Mouse (Mus musculus): ENCODE results near the gene Zfp148.

The Zfp148 gene

GRCm38 (mm10) chr16:33379944-33380881, at the start of gene Zfp148:
Gene Zfp148, plus strand, starts transcription at chr16:33380836.
- peak; percentile 97 for DNase-seq

- DNase-seq = no peak
These were observed 47.6 kb upstream of the Zfp148 start for GRCm38 (mm10) chr16:33333015-33333414.

- peak; percentile 92 to 93 for DNase-seq
These were observed 43.5 kb upstream of the Zfp148 start for GRCm38 (mm10) chr16:33337177-33337576.

GRCm38 (mm10) chr16:33337681-33338080, 43.0 kb upstream of the Zfp148 start:
- peak in 1 of 2 experiments; percentile 15 for DNase-seq

- no peak for DNase-seq
These were observed 42.1 kb upstream of the Zfp148 start for GRCm38 (mm10) chr16:33338492-33338891.

GRCm38 (mm10) chr16:33339476-33339875, 41.2 kb upstream of the Zfp148 start:
- no peak for DNase-seq

- no peak for DNase-seq
These were observed 38.3 kb upstream of the Zfp148 start for GRCm38 (mm10) chr16:33342356-33342755.

- no peak for DNase-seq
These were observed 37.5 kb upstream of the Zfp148 start for GRCm38 (mm10) chr16:33343106-33343505.

GRCm38 (mm10) chr16:33343601-33344000, 37.0 kb upstream of the Zfp148 start:
- DNase-seq = no peak

- DNase-seq = peak in 1 of 2 experiments; percentile 39
These were observed 36.3 kb upstream of the Zfp148 start for GRCm38 (mm10) chr16:33344379-33344778.

- no peak for DNase-seq
These were observed 35.8 kb upstream of the Zfp148 start for GRCm38 (mm10) chr16:33344875-33345274.

GRCm38 (mm10) chr16:33346376-33346775, 34.3 kb upstream of the Zfp148 start:
- no peak for DNase-seq

GRCm38 (mm10) chr16:33347134-33347533, 33.5 kb upstream of the Zfp148 start:
- DNase-seq = no peak

GRCm38 (mm10) chr16:33357805-33358204, 22.8 kb upstream of the Zfp148 start:
- DNase-seq = no peak

- no peak for DNase-seq
These were observed 14.9 kb upstream of the Zfp148 start for GRCm38 (mm10) chr16:33365772-33366171.

GRCm38 (mm10) chr16:33368632-33369031, 12.0 kb upstream of the Zfp148 start:
- no peak for DNase-seq

GRCm38 (mm10) chr16:33370836-33371235, 9.8 kb upstream of the Zfp148 start:
- DNase-seq = no peak

- DNase-seq = no peak
These were observed 8.0 kb upstream of the Zfp148 start for GRCm38 (mm10) chr16:33372611-33373010.

- DNase-seq = no peak
These were observed 7.3 kb upstream of the Zfp148 start for GRCm38 (mm10) chr16:33373326-33373725.

GRCm38 (mm10) chr16:33376266-33376665, 4.4 kb upstream of the Zfp148 start:
- no peak for DNase-seq

- DNase-seq = peak; percentile 20 to 38
These were observed 1.3 kb upstream of the Zfp148 start for GRCm38 (mm10) chr16:33379219-33379943.

- peak; percentile 65 to 68 for DNase-seq
These were observed 412 bp downstream of the Zfp148 start for GRCm38 (mm10) chr16:33380882-33381613.
